Mouse (Mus musculus) ES-Bruce4 (cell line): ENCODE data around the gene Nox4. TPM values are rescaled to one million over a fixed set of nuclear protein-coding genes. Genes with fewer than 3 reads are reported as not detected.

Source experiments
- H3K27ac ChIP-seq: 2 replicates; pipeline ENCODE4 v1.5.1; 2012; ENCODE audit warnings: low read length, inconsistent platforms; ENCODE audit not compliant: insufficient read depth
- H3K27me3 ChIP-seq: 2 replicates; pipeline ENCODE4 v1.6.1; 2012; ENCODE audit warnings: mild to moderate bottlenecking, low read length, inconsistent platforms; ENCODE audit not compliant: control insufficient read depth, poor library complexity, insufficient read depth, severe bottlenecking
- H3K36me3 ChIP-seq: 2 replicates; pipeline ENCODE4 v1.6.1; 2012; ENCODE audit warnings: inconsistent platforms, mild to moderate bottlenecking, low read length, moderate library complexity; ENCODE audit not compliant: control insufficient read depth, poor library complexity, insufficient read depth, severe bottlenecking
- H3K4me1 ChIP-seq: one replicate; pipeline ENCODE4 v1.8.1; 2011; ENCODE audit warnings: low read length; ENCODE audit not compliant: control insufficient read depth, insufficient read depth
- H3K4me3 ChIP-seq: 2 replicates; pipeline ENCODE4 v1.5.1; 2011; ENCODE audit warnings: low read depth, mild to moderate bottlenecking, low read length
- H3K9ac ChIP-seq: 2 replicates; pipeline ENCODE4 v1.6.1; 2012; ENCODE audit warnings: low read depth, mild to moderate bottlenecking, inconsistent platforms; ENCODE audit not compliant: poor library complexity, severe bottlenecking
- H3K9me3 ChIP-seq: replicated peaks from 2 replicates; pipeline ENCODE4 v1.6.1; 2012; ENCODE audit warnings: mild to moderate bottlenecking, low read length, inconsistent platforms; ENCODE audit not compliant: control insufficient read depth, poor library complexity, insufficient read depth, severe bottlenecking
- CTCF ChIP-seq: IDR thresholded peaks from one replicate; pipeline ENCODE4 v1.8.1; 2011; ENCODE audit warnings: low read depth, low read length
- EP300 ChIP-seq: IDR thresholded peaks from 2 replicates; pipeline ENCODE4 v1.6.1; 2011; ENCODE audit warnings: low read depth, low read length; ENCODE audit not compliant: insufficient read depth
- POLR2A ChIP-seq: IDR thresholded peaks from one replicate; pipeline ENCODE4 v1.8.1; 2011; ENCODE audit warnings: low read length; ENCODE audit not compliant: insufficient read depth
- polyA plus RNA-seq: library from polyadenylated mRNA; stranded (reverse); fragments of >200 nt; gene quantifications from 2 replicates; pipeline ENCODE4 v1.2.4, GENCODE M21; 2011; ENCODE audit warnings: low read depth; ENCODE audit not compliant: missing spikeins, insufficient read depth, insufficient read length

Nox4 gene
- 8.2 and 8.5 TPM in 2 replicates for polyA plus RNA-seq

- peak within 1 kb of the TSS; percentile 79 for H3K9ac ChIP-seq
- no peaks in the 10 kb centered on the region for H3K36me3 ChIP-seq
- H3K27ac ChIP-seq, result no peak within 1 kb of the TSS
- TF ChIP-seq CTCF (no peak), EP300 (no peak), POLR2A (no peak)
- no peaks in the 10 kb centered on the region for H3K9me3 ChIP-seq
- no peaks in the 10 kb centered on the region for H3K4me1 ChIP-seq
- H3K4me3 ChIP-seq, result peak within 1 kb of the TSS; percentile 77
- H3K27me3 ChIP-seq, result no peaks in the 10 kb centered on the region
Measured at GRCm38 (mm10) chr7:87245856-87246579, at the start of gene Nox4. Gene Nox4 (plus strand): TSS chr7:87246096.

GRCm38 (mm10) chr7:87204751-87205150 is 41.1 kb upstream of the Nox4 start:
- TF ChIP-seq POLR2A (no peak), CTCF (no peak), EP300 (no peak)
- no peaks in the 10 kb centered on the region for H3K27me3 ChIP-seq

GRCm38 (mm10) chr7:87221712-87222111 is 24.2 kb upstream of the Nox4 start:
- no peak overlapping the region for H3K9ac ChIP-seq
- H3K27me3 ChIP-seq, result no peaks in the 10 kb centered on the region
- no peaks in the 10 kb centered on the region for H3K9me3 ChIP-seq
- H3K4me3 ChIP-seq, result no peak overlapping the region
- TF ChIP-seq EP300 (no peak), CTCF (no peak), POLR2A (no peak)
- no peaks in the 10 kb centered on the region for H3K4me1 ChIP-seq
- no peak overlapping the region for H3K27ac ChIP-seq
- H3K36me3 ChIP-seq, result no peaks in the 10 kb centered on the region

More at GRCm38 (mm10) chr7:87204751-87205150, 41.1 kb upstream of the Nox4 start:
- Histone ChIP-seq H3K4me3 (no peak overlapping the region), H3K9ac (no peak overlapping the region), H3K9me3 (no peaks in the 10 kb centered on the region), H3K27ac (no peak overlapping the region), H3K36me3 (no peaks in the 10 kb centered on the region), H3K4me1 (no peaks in the 10 kb centered on the region)

- Histone ChIP-seq H3K27me3 (no peaks in the 10 kb centered on the region), H3K9ac (no peak overlapping the region), H3K27ac (no peak overlapping the region), H3K4me1 (no peaks in the 10 kb centered on the region), H3K9me3 (no peaks in the 10 kb centered on the region), H3K36me3 (no peaks in the 10 kb centered on the region), H3K4me3 (no peak overlapping the region)
- TF ChIP-seq EP300 (no peak), CTCF (no peak), POLR2A (no peak)
Measured at GRCm38 (mm10) chr7:87222751-87223150, 23.1 kb upstream of the Nox4 start.

- Histone ChIP-seq H3K9me3 (no peaks in the 10 kb centered on the region), H3K9ac (no peak overlapping the region), H3K4me3 (no peak overlapping the region), H3K27me3 (no peaks in the 10 kb centered on the region), H3K36me3 (no peaks in the 10 kb centered on the region), H3K4me1 (no peaks in the 10 kb centered on the region), H3K27ac (no peak overlapping the region)
- no peak for TF ChIP-seq EP300
- no peak for TF ChIP-seq POLR2A
- TF ChIP-seq CTCF, result no peak
Measured at GRCm38 (mm10) chr7:87225617-87226016, 20.3 kb upstream of the Nox4 start.

GRCm38 (mm10) chr7:87227051-87227948 is 18.6 kb upstream of the Nox4 start:
- Histone ChIP-seq H3K9me3 (no peaks in the 10 kb centered on the region), H3K4me3 (no peak overlapping the region), H3K36me3 (no peaks in the 10 kb centered on the region), H3K9ac (no peak overlapping the region), H3K27me3 (0 out of 2 replicates have a peak, but pooled peaks cover 2% of the 10 kb centered on the region), H3K4me1 (no peaks in the 10 kb centered on the region), H3K27ac (no peak overlapping the region)
- TF ChIP-seq POLR2A (no peak), CTCF (no peak), EP300 (no peak)
